Mouse (Mus musculus) stomach, postnatal 0 days (tissue): ENCODE data around the gene Gm6309. TPM values are rescaled to one million over a fixed set of nuclear protein-coding genes. Genes with fewer than 3 reads are reported as not detected.
A peak's percentile ranks its signal among the peaks of the same experiment; 100 is the strongest.
"Not testable (repeated sequence)": the region's sequence is repeated elsewhere in the genome, so short reads cannot be mapped to it uniquely, and the experiment has no call there.

Source experiments
- ATAC-seq: fragments of 200-750 bp; cut with Nextera tagmentation; 2 replicates; pipeline ENCODE4 v1.8.0; 2017; ENCODE audit not compliant: low FRiP score, low TSS enrichment
- DNase-seq: peaks from one replicate; pipeline ENCODE4 v3.0.0-alpha.2; 2016; ENCODE audit warnings: low spot score
- H3K27ac ChIP-seq: fragments of 300-500 bp; sonication (generic); replicated peaks from 2 replicates; pipeline ENCODE4 v1.5.1; 2014; ENCODE audit warnings: mild to moderate bottlenecking, control low read depth
- H3K27me3 ChIP-seq: fragments of 300-500 bp; sonication (generic); 2 replicates; pipeline ENCODE4 v1.6.1; 2014; ENCODE audit warnings: low read length; ENCODE audit not compliant: control insufficient read depth, insufficient read depth
- H3K36me3 ChIP-seq: fragments of 300-500 bp; sonication (generic); 2 replicates; pipeline ENCODE4 v1.6.1; 2014; ENCODE audit warnings: low read length, mixed read lengths; ENCODE audit not compliant: control insufficient read depth, insufficient read depth
- H3K4me1 ChIP-seq: fragments of 300-500 bp; sonication (generic); replicated peaks from 2 replicates; pipeline ENCODE4 v1.6.1; 2014; ENCODE audit warnings: antibody characterized with exemption; ENCODE audit not compliant: control insufficient read depth, insufficient read depth
- H3K4me2 ChIP-seq: fragments of 300-500 bp; sonication (generic); replicated peaks from 2 replicates; pipeline ENCODE4 v1.6.1; 2014; ENCODE audit warnings: low read depth, mild to moderate bottlenecking, control low read depth, moderate library complexity
- H3K4me3 ChIP-seq: fragments of 300-500 bp; sonication (generic); 2 replicates; pipeline ENCODE4 v1.5.1; 2014; ENCODE audit warnings: low read depth, low read length, control low read depth
- H3K9ac ChIP-seq: fragments of 300-500 bp; sonication (generic); 2 replicates; pipeline ENCODE4 v1.6.1; 2014; ENCODE audit warnings: mild to moderate bottlenecking, low read length, control low read depth, mixed read lengths
- H3K9me3 ChIP-seq: fragments of 300-500 bp; sonication (generic); 2 replicates; pipeline ENCODE4 v1.6.1; 2016; ENCODE audit warnings: low read length; ENCODE audit not compliant: control insufficient read depth
- CTCF ChIP-seq: IDR thresholded peaks from 2 replicates; pipeline ENCODE4 v1.5.1; 2016; ENCODE audit warnings: antibody characterized with exemption, low read depth, mild to moderate bottlenecking, moderate library complexity
- EP300 ChIP-seq: optimal IDR thresholded peaks from 2 replicates; pipeline ENCODE3; 2016; ENCODE audit warnings: antibody characterized with exemption
- WGBS: fragments of 180-500 bp; shearing (Covaris S2); extraction: QIAGEN DNeasy Blood & Tissue Kit; methylation state at CpG from one replicate; pipeline ENCODE4 v1.1.7; 2014; 5-methylcytosine and 5-hydroxymethylcytosine counted together
- polyA plus RNA-seq: library from polyadenylated mRNA; unstranded; fragments of >200 nt; fragmentation: Nextera tagmentation; extraction: Ambion mirVana; gene quantifications from 2 replicates; pipeline ENCODE4 v1.2.1, GENCODE M21; 2015

Gene Gm6309
- polyA plus RNA-seq, 1 experiment from 2014 or later, result not detected

DNA sequence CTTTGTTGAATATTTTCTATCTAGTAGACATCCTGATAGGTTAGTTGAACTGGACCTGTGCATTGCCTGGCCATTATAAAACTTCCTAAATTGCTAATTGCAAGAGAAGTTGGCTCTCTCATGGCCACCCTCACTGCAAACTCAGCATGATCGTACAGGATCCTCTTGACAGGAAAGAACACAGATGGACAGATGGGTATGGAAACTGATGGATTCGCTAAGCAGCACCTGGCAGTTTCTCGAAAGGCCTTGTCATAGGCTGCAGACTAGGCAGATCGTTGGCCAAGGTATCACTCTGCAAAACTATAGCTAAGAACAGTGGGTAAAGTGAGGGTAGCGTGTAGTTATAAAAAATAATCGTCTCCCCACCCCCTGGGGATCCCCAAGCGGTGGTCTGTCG, 22.8 kb upstream of the Gm6309 start:
- H3K36me3 ChIP-seq, result no peaks in the 10 kb centered on the region
- H3K27me3 ChIP-seq, result no peaks in the 10 kb centered on the region
- 87% methylated on average over 8 of the region's 8 CpGs for WGBS
- TF ChIP-seq CTCF (no peak), EP300 (no peak)
- no peaks in the 10 kb centered on the region for H3K9me3 ChIP-seq
- ATAC-seq (no peak), DNase-seq (no peak)
- H3K27ac ChIP-seq, result no peak overlapping the region
- H3K4me2 ChIP-seq, result no peak overlapping the region
- H3K4me3 ChIP-seq, result no peak overlapping the region
- no peaks in the 10 kb centered on the region for H3K4me1 ChIP-seq
- H3K9ac ChIP-seq, result no peak overlapping the region

DNA sequence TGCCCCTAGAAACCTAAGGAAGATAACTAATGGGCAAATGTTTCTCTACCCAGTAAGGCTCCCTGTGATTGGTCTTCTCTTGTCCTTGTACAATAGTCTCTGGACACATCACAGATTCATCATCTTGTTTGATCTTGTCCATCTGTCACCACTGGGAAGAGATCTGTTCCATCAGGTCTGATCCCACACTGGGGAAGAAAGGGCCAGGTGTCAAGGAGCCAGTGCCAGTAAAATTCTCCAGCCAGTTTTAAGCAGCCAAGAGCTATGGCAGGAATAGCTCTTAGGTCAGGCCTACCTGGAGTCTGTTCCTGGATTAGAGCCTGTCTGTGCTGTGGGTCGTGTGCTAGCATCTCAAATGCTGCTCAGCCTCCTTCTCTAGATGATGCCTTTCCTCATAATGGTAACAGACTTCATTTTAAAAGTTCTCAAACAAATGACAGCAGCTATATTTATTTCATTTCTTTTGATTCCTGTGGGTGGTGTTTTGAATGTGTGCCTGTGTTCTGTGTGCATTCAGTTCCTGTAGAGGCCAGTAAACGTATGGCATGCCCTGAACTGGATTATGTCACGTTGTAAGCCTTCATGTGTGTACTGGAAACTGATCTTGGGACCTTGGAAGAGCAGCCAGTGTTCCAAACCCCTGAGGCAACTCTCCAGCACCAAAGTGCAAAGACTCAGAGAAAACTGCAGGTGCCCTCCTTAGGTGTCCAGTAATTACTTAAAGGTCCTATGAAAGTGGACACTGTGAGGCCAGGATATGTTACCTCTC, 20.2 kb upstream of the Gm6309 start:
- no peaks in the 10 kb centered on the region for H3K9me3 ChIP-seq
- no peak overlapping the region for H3K4me3 ChIP-seq
- no peaks in the 10 kb centered on the region for H3K4me1 ChIP-seq
- no peaks in the 10 kb centered on the region for H3K27me3 ChIP-seq
- no peak for TF ChIP-seq CTCF
- no peak for TF ChIP-seq EP300
- DNase-seq, result no peak
- no peaks in the 10 kb centered on the region for H3K36me3 ChIP-seq
- no peak overlapping the region for H3K4me2 ChIP-seq
- H3K27ac ChIP-seq, result no peak overlapping the region
- ATAC-seq, result no peak
- WGBS, result 49% methylated on average over 3 of the region's 3 CpGs
- no peak overlapping the region for H3K9ac ChIP-seq

- H3K4me1 ChIP-seq, result no peaks in the 10 kb centered on the region
- no peak overlapping the region for H3K27ac ChIP-seq
- DNase-seq (no peak), ATAC-seq (no peak)
- no peaks in the 10 kb centered on the region for H3K36me3 ChIP-seq
- no peak for TF ChIP-seq EP300
- TF ChIP-seq CTCF, result no peak
- H3K4me3 ChIP-seq, result no peak overlapping the region
- H3K9ac ChIP-seq, result no peak overlapping the region
- no peak overlapping the region for H3K4me2 ChIP-seq
- H3K9me3 ChIP-seq, result no peaks in the 10 kb centered on the region
- 54% methylated on average over 4 of the region's 4 CpGs for WGBS
- no peaks in the 10 kb centered on the region for H3K27me3 ChIP-seq
These were observed 19.6 kb upstream of the Gm6309 start for GRCm38 (mm10) chr5:146190093-146190492.

- Histone ChIP-seq H3K4me3 (no peak overlapping the region), H3K27me3 (no peaks in the 10 kb centered on the region), H3K4me1 (no peaks in the 10 kb centered on the region), H3K36me3 (no peaks in the 10 kb centered on the region), H3K9ac (no peak overlapping the region), H3K27ac (no peak overlapping the region), H3K9me3 (no peaks in the 10 kb centered on the region), H3K4me2 (no peak overlapping the region)
- WGBS, result 80% methylated on average over 7 of the region's 7 CpGs
- no peak for TF ChIP-seq EP300
- TF ChIP-seq CTCF, result no peak
- no peak for DNase-seq
- no peak for ATAC-seq
These were observed 18.2 kb upstream of the Gm6309 start for GRCm38 (mm10) chr5:146188712-146189111.

DNA sequence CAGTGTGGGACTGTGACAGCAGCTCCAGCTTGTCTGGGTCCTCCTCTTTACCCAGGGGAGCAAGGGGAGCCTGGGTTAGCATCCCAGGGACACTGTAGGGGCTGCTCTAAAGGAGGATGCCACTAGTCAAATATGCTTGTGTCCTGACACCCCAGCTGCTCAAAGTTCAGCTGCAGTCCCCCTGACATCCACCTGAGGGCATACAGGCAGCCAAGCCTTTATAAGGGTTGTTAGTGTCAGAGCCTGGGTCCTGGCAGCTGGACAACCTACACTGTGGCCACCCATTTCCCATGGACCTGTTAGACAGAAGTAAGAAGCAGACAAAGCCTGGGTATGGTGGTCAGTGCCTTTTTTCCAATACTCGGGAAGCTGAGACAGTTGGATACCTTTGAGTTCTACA, 17.6 kb upstream of the Gm6309 start:
- no peak overlapping the region for H3K4me3 ChIP-seq
- no peak overlapping the region for H3K4me2 ChIP-seq
- H3K27me3 ChIP-seq, result no peaks in the 10 kb centered on the region
- H3K4me1 ChIP-seq, result no peaks in the 10 kb centered on the region
- DNase-seq (no peak), ATAC-seq (no peak)
- TF ChIP-seq EP300 (no peak), CTCF (peak; percentile 48)
- H3K9ac ChIP-seq, result no peak overlapping the region
- H3K36me3 ChIP-seq, result no peaks in the 10 kb centered on the region
- no peaks in the 10 kb centered on the region for H3K9me3 ChIP-seq
- 91% methylated on average over 1 of the region's 1 CpGs for WGBS
- H3K27ac ChIP-seq, result no peak overlapping the region

DNA sequence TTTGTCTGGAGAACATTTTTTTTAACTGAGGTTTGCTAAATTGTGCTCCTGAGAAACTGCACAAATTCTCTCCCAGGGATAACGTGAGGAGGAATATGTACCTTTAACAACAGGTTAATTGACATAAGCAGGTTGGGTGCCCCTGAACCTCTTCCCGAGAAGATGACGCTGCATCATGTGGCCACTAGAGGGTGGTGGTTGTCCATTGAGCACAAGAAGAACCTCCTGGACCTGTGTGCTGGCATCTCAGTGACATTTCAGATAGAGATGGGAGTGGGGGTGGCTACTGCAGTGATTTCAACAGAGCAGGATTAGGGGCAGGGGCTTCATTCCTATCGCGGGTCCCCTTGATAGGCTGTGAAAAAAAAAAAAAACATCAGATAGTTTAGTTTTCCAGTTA, 16.9 kb upstream of the Gm6309 start:
- not testable (repeated sequence) for H3K4me3 ChIP-seq

DNA sequence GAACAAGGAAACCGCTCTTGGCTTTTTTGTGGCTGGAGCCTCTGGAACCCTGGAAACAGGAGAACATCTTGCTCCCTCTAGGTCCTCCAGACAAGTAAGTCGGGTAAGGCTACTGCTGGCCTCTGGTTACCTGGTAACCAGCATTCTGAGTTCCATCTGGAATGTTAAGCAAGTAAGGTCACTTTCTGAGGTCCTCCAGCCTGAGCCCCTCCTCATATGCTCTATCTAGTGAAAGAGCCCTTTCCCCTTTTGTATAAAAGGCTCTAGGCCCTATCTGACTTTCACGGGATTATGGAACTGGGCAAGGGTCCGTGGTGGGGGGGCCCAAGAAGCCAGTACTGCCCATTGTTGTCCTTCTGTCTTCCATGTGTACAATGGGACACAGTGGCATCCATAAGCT, 14.7 kb upstream of the Gm6309 start, which contains the start of gene 1700001J03Rik:
Gene 1700001J03Rik (minus strand): TSS at position 101 of the 400 bp plus-strand sequence.
- H3K27me3 ChIP-seq, H3K9ac ChIP-seq, H3K36me3 ChIP-seq, ATAC-seq, H3K4me3 ChIP-seq, H3K4me2 ChIP-seq, H3K27ac ChIP-seq, H3K9me3 ChIP-seq, H3K4me1 ChIP-seq, DNase-seq: not testable (repeated sequence)
- 70% methylated on average over 4 of the region's 4 CpGs for WGBS

More for the DNA sequence above, 16.9 kb upstream of the Gm6309 start:
- not testable (repeated sequence) for ATAC-seq, H3K27me3 ChIP-seq, H3K36me3 ChIP-seq, H3K4me2 ChIP-seq, H3K4me1 ChIP-seq, H3K27ac ChIP-seq, H3K9ac ChIP-seq, H3K9me3 ChIP-seq
- peak; percentile 83 for TF ChIP-seq CTCF
- peak; percentile 68 for DNase-seq
- WGBS, result 22% methylated on average over 5 of the region's 5 CpGs
